Mouse (Mus musculus) limb, embryonic 10.5 days (tissue): ENCODE results near the gene Foxe3. TPM values are rescaled to one million over a fixed set of nuclear protein-coding genes. Genes with fewer than 3 reads are reported as not detected.
A peak's percentile ranks its signal among the peaks of the same experiment; 100 is the strongest.
"Not testable (repeated sequence)": the region's sequence is repeated elsewhere in the genome, so short reads cannot be mapped to it uniquely, and the experiment has no call there.

ENCODE experiments used
- DNase-seq: peaks from one replicate; pipeline ENCODE4 v3.0.0-alpha.2; 2017; ENCODE audit warnings: low spot score
- H3K27ac ChIP-seq: fragments of 300-500 bp; sonication (generic); 2 replicates; pipeline ENCODE4 v1.5.1; 2016; ENCODE audit warnings: mild to moderate bottlenecking
- H3K27me3 ChIP-seq: fragments of 300-500 bp; sonication (generic); 2 replicates; pipeline ENCODE4 v1.6.1; 2016; ENCODE audit warnings: low read depth, mild to moderate bottlenecking; ENCODE audit not compliant: poor library complexity, severe bottlenecking
- H3K36me3 ChIP-seq: fragments of 300-500 bp; sonication (generic); 2 replicates; pipeline ENCODE4 v1.6.1; 2016; ENCODE audit warnings: mild to moderate bottlenecking, moderate library complexity
- H3K4me1 ChIP-seq: fragments of 300-500 bp; sonication (generic); 2 replicates; pipeline ENCODE4 v1.6.1; 2016
- H3K4me3 ChIP-seq: fragments of 300-500 bp; sonication (generic); 2 replicates; pipeline ENCODE4 v1.5.1; 2016; ENCODE audit warnings: mild to moderate bottlenecking, moderate library complexity
- H3K9me3 ChIP-seq: fragments of 300-500 bp; sonication (generic); replicated peaks from 2 replicates; pipeline ENCODE4 v1.6.1; 2016; ENCODE audit warnings: mild to moderate bottlenecking
- WGBS: fragments of 180-500 bp; shearing (Covaris S2); methylation state at CpG from one replicate; pipeline ENCODE4 v1.1.7; 2016; 5-methylcytosine and 5-hydroxymethylcytosine counted together
- polyA plus RNA-seq: library from polyadenylated mRNA; unstranded; fragments of >200 nt; fragmentation: Nextera tagmentation; extraction: Ambion mirVana; gene quantifications from 2 replicates; pipeline ENCODE4 v1.2.1, GENCODE M21; 2016

The Foxe3 gene
- polyA plus RNA-seq: not detected in 2 replicates

DNA sequence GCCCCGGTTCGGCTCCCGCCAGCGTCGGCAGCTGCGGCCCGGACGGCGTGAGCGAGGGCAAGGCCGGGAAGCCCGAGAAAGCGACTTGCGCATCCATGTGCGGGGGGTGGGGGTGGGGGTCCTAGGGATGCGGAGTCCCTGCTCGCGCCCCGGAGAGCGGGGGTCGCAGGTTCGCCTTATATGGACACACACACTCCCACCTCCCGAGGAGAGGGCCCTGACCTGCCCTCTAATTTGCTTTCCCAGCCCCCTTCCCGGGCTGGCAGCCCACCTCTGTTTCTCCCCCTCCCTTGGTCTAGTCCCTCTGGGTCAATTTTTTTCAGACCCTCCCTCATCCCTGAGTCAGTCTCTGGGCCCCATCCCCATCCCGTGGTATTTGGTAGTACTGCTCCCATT is at the start of gene Foxe3:
Gene Foxe3, minus strand, starts transcription at position 97 of the 396 bp plus-strand sequence.
- Histone ChIP-seq H3K36me3 (no peaks in the 10 kb centered on the region), H3K27me3 (peaks cover 98% of the 10 kb centered on the region), H3K9me3 (no peaks in the 10 kb centered on the region), H3K4me3 (peak within 1 kb of the TSS; percentile 47), H3K4me1 (peaks cover 20% of the 10 kb centered on the region), H3K27ac (peak within 1 kb of the TSS; percentile 43)
- WGBS: 2% methylated on average over 20 of the region's 25 CpGs
- no peak for DNase-seq

DNA sequence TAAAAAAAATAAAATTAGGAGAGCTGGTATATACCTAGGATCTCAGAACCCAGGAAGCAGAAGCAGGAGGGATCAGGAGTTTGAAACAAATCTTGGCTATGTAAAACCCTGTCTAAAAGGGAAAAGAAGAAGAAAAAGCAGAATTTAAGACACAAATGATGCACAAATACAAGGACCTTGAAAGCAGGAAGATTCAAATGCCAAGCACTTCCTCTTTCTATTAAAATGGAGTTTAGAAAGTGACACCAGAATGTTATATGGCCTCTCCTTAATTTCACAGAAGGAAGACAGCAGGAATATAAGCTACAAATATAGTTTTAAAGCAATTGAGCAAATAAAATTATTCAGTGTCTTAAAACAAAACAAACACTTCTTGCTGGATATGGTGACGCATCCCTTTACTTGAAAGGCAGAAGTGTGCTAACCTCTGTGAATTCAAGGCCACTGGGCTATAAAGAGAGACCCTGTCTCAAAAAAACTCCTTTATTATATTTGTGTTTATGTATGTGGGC is 47.5 kb upstream of the Foxe3 start:
- peaks cover 11% of the 10 kb centered on the region for H3K36me3 ChIP-seq
- H3K4me1 ChIP-seq: no peaks in the 10 kb centered on the region
- no peak overlapping the region for H3K27ac ChIP-seq
- H3K4me3 ChIP-seq: no peak overlapping the region
- WGBS: 93% methylated on average over 1 of the region's 1 CpGs
- no peaks in the 10 kb centered on the region for H3K27me3 ChIP-seq
- DNase-seq: no peak
- no peaks in the 10 kb centered on the region for H3K9me3 ChIP-seq

DNA sequence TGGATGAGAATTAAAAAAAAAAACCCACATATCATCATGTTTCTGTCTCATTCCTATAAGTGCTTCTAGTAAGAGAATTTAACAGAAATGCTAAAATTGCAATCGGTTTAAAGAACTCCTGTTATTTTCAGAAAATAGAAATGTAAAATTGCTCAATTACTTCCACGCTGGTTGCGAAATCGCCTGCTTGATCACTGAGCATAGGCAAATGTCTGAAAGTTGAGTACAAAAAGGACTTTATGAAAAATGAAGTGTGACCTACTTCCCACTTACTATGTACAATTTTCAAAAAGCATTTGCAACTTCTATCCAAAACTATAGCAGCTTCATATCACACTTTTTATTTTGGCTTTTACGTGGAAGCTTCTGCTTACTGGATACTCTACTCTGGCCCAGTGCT is 44.9 kb upstream of the Foxe3 start:
- WGBS: 94% methylated on average over 5 of the region's 5 CpGs

DNA sequence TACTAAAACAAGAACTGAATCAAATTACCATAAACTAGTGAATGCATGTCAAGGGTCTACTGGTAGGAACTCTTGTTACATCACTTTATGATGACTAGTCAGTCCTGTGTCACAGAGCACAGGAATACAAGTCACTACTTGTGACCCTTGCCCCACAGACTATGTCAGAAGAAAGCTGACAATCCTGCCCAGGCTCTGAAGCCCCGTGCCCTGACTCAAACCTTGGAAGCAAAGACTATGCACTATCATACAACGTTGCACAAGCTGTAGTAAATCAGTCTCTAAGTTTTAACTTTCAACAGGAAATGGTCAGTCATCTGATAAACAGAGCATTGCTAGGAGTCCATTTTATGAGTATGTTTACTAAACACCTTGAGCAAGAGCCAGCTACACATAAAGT is 35.1 kb upstream of the Foxe3 start:
- not testable (repeated sequence) for H3K27ac ChIP-seq, H3K4me1 ChIP-seq, DNase-seq, H3K4me3 ChIP-seq, H3K27me3 ChIP-seq, H3K9me3 ChIP-seq
- peaks cover 54% of the 10 kb centered on the region for H3K36me3 ChIP-seq
- WGBS: 82% methylated on average over 2 of the region's 2 CpGs

More for the DNA sequence above, 44.9 kb upstream of the Foxe3 start:
- Histone ChIP-seq H3K4me3 (no peak overlapping the region), H3K4me1 (no peaks in the 10 kb centered on the region), H3K27ac (no peak overlapping the region), H3K27me3 (no peaks in the 10 kb centered on the region), H3K9me3 (no peaks in the 10 kb centered on the region), H3K36me3 (peaks cover 35% of the 10 kb centered on the region)
- DNase-seq: no peak

DNA sequence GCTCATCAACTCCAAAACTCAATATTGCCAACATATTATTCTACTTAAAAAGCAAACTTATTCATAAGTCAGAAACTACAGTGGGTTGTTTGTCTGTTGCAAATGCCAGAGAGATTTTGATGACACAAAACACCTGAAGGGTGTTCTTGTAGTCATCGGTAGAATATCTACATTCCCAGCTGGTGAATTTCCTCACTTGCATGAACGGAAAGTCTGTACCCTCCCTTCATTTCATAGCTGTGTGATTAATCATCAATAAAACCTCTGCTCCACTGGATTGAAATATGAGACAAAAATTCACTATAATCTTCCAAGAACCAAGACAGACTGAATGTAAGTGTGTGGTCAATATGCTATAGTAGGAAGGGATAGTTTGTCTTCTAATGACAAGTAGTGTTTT is 33.7 kb upstream of the Foxe3 start:
- WGBS: 97% methylated on average over 2 of the region's 2 CpGs
- no peak for DNase-seq
- Histone ChIP-seq H3K27me3 (no peaks in the 10 kb centered on the region), H3K9me3 (no peaks in the 10 kb centered on the region), H3K4me3 (no peak overlapping the region), H3K27ac (no peak overlapping the region), H3K4me1 (no peaks in the 10 kb centered on the region), H3K36me3 (peaks cover 40% of the 10 kb centered on the region)

DNA sequence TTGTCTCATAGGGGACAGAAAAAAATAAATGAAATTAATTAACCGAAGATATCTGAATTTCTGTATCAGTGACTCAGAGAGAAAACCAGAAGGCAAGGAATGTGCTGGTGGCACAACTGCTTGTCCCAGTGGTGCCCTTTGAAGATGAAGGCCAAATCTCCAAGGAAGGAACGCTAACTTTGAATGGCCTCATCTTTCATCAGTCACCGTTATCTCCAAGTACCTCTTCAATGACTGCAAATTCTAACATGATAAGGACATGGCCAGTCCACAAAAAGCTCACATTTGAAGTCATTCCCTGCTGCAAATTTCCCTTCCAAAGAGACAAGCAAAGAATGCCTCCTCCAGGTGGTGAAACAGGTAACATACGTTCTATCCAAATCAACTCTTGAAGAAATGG is 33.0 kb upstream of the Foxe3 start:
- Histone ChIP-seq H3K4me3 (no peak overlapping the region), H3K4me1 (no peaks in the 10 kb centered on the region), H3K36me3 (peaks cover 35% of the 10 kb centered on the region), H3K27me3 (no peaks in the 10 kb centered on the region), H3K9me3 (no peaks in the 10 kb centered on the region), H3K27ac (no peak overlapping the region)
- DNase-seq: no peak
- 94% methylated on average over 4 of the region's 4 CpGs for WGBS

DNA sequence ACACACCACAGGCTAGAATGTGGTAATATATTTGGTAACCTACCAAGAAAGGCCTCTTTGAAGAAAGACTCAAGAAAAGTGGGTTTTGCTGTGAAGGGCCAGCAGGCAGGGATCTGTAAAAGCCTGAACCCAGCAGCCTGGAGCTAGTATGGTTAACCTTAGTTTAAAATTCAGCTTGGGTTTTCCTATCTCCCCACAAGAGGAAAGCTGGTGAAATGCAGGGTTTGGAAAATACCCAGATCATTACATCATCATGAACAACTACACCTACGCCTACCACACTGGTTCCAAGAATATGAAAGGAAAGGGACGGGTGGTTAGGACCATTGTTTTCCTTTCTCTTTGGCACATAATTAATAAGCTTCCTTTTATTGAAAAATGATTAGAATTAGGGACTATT is 32.4 kb upstream of the Foxe3 start:
- Histone ChIP-seq H3K27ac (no peak overlapping the region), H3K9me3 (no peaks in the 10 kb centered on the region), H3K36me3 (peaks cover 34% of the 10 kb centered on the region), H3K27me3 (no peaks in the 10 kb centered on the region), H3K4me3 (no peak overlapping the region), H3K4me1 (peaks cover 4% of the 10 kb centered on the region)
- whole genome bisulfite sequencing: 89% methylated on average over 2 of the region's 2 CpGs
- no peak for DNase-seq

DNA sequence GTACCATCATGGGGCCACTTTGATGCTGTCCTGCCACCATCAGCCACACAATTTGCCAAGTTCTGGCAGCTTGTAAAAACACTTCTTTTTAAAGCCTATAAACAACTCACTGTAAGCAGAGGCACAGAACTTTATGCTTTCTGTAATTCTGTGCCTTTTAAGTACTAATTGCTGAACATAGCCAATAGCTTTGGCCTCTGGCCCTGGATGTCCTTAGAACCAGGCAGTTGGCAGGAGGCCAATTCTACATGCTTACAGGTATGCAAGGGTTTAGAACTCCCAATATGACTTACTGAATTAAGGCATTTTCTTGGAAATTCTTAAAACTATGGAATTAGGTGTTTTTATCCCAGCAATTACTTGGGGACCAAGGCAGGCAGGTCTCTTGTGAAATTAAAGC is 31.6 kb upstream of the Foxe3 start:
- no peak for DNase-seq
- Histone ChIP-seq H3K27ac (no peak overlapping the region), H3K4me3 (no peak overlapping the region), H3K27me3 (no peaks in the 10 kb centered on the region), H3K4me1 (peaks cover 7% of the 10 kb centered on the region), H3K9me3 (no peaks in the 10 kb centered on the region), H3K36me3 (peaks cover 26% of the 10 kb centered on the region)

DNA sequence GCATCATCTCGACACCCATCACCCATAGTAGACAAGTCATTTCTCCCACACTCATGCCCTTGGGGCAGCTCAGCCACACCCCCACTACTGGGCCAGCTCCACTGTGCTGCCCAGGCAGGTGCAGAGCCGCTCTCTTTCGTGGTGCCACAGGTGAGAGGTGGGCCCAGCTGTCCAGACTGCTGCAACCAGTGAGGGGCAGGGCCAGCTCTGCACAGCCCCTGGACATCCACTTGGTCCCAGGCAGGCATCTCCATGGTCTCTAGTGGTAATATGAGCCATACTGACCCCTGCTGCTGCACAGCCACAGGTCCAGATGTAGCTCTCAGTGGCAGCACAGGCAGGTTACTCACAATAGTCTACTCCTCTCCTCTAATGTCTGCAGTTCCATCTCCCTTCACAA is 27.4 kb upstream of the Foxe3 start:
- H3K27me3 ChIP-seq: peaks cover 25% of the 10 kb centered on the region
- WGBS: 75% methylated on average over 3 of the region's 3 CpGs
- no peaks in the 10 kb centered on the region for H3K9me3 ChIP-seq
- DNase-seq: no peak
- no peak overlapping the region for H3K27ac ChIP-seq
- no peak overlapping the region for H3K4me3 ChIP-seq
- H3K36me3 ChIP-seq: no peaks in the 10 kb centered on the region; the same call in 1 of the 2 replicates
- H3K4me1 ChIP-seq: peaks cover 7% of the 10 kb centered on the region

DNA sequence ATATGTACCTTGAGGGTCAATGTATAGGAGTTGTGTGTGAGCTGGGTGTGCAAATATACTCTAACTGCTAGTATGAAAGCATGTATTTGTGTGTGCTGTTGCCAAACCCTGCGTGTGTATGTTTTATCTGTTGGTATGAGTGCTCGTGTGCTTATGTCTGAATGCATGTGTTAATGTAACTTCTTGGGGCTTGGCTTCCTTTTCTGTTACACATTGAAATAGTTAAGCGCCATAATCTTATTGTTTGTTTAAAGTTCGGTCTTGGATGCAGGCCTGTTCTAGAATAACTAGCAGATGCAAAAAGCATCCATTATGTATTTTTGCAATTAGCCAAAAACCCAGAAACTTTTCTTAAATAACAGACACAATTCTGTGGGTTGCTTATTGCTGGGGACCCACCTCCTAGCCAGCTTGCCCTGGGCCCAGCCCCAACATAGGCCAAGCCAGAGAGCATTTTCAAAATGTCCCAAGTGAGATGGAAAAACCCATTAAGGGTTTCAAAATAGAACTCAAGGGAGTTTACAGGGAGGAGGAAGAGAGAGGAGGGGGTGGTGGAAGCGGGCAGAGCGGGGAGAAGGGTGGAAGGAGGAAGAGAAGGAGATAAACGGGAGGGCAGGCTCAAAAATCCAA is 22.2 kb upstream of the Foxe3 start:
- WGBS: 74% methylated on average over 7 of the region's 7 CpGs
- no peak for DNase-seq
- no peaks in the 10 kb centered on the region for H3K9me3 ChIP-seq

DNA sequence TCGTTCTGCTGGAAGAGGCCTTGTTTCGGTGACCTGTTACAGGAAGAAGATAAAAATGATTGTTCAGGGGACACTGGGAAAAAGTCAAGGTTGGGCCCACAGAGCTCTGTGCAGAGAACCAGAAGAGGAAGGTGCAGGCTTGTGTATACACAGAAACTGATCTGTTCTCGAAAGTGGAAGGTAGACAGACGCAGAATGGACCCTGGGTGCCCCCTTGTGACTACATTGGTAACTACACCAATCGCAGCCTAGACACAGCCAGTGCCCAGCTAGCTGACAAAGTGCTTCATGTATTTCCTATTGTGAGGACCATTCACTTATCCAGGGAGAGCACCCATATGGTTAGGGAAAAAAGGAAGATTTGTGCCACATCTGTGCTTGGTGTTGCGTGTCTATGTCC is 21.6 kb upstream of the Foxe3 start:
- Histone ChIP-seq H3K4me3 (no peak overlapping the region), H3K4me1 (peaks cover 27% of the 10 kb centered on the region), H3K27ac (no peak overlapping the region), H3K27me3 (peaks cover 66% of the 10 kb centered on the region), H3K9me3 (no peaks in the 10 kb centered on the region), H3K36me3 (no peaks in the 10 kb centered on the region)
- DNase-seq: peak; percentile 83
- WGBS: 28% methylated on average over 6 of the region's 6 CpGs

More for the DNA sequence above, 22.2 kb upstream of the Foxe3 start:
- H3K36me3 ChIP-seq: no peaks in the 10 kb centered on the region
- peaks cover 66% of the 10 kb centered on the region for H3K27me3 ChIP-seq
- H3K4me1 ChIP-seq: peaks cover 22% of the 10 kb centered on the region
- H3K4me3 ChIP-seq: no peak overlapping the region
- H3K27ac ChIP-seq: no peak overlapping the region

DNA sequence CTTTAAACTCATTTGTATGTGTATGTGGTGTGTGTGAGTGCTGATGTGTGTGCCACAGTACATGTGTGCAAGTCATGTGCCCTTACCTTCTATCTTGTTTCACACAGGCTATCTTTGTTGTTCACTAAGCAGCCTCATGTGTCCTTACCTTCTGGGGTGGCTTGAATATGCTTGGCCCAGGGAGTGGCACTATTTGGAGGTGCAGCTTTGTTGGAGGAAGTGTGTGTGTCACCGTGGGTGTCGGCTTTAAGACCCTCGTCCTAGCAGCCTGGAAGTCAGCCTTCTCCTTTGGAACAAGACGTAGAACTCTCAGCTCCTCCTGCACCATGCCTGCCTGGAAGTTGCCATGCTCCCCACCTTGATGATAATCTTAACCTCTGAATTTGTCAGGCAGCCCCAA is 20.6 kb upstream of the Foxe3 start:
- Histone ChIP-seq H3K4me3 (no peak overlapping the region), H3K27me3 (peaks cover 71% of the 10 kb centered on the region), H3K9me3 (no peaks in the 10 kb centered on the region), H3K4me1 (peaks cover 37% of the 10 kb centered on the region), H3K27ac (no peak overlapping the region), H3K36me3 (no peaks in the 10 kb centered on the region)
- WGBS: 86% methylated on average over 4 of the region's 4 CpGs
- DNase-seq: no peak

DNA sequence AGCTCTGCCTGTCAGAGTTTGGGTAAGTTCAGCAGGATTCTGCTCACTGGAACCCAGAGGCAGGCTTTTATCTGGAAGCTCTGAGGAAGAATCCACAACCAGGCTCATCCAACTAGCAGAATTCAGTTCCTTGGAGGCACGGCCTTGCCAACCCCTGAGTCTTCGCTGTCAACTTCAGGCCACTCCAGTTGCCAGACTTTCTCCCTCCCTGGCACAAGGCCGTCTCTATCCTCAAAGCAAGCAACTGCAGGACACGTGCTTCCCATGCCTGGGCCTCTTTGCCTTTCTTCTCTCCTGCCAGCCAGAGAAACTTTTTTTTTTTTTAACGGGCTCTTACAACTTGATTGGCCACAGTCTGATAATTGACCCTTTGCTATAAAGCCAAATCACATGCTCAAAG is 19.2 kb upstream of the Foxe3 start:
- 25% methylated on average over 5 of the region's 5 CpGs for WGBS
- H3K27ac ChIP-seq: no peak overlapping the region
- peaks cover 41% of the 10 kb centered on the region for H3K4me1 ChIP-seq
- H3K27me3 ChIP-seq: peaks cover 75% of the 10 kb centered on the region
- H3K36me3 ChIP-seq: no peaks in the 10 kb centered on the region
- no peak for DNase-seq
- H3K9me3 ChIP-seq: no peaks in the 10 kb centered on the region
- no peak overlapping the region for H3K4me3 ChIP-seq

DNA sequence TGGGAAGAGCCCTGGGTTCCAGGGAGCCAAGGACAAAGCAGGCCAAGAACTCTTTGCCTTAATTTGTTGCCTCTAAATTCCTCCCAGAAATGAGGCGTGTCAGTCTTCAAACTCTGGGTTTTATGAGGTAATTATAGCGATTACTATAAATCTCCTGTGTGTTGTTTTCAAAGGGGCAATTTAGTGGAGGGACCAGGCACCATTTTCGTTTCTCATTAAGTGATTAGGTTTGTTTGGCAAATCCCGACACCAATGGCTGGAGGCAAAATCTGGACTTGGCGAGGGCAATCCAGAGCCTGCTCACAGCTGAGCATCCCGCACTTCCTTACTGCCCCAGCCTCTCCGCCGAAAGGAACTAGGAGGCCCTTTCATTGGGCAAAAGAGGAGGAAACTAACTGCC is 16.8 kb upstream of the Foxe3 start:
- Histone ChIP-seq H3K4me3 (no peak overlapping the region), H3K27ac (peak overlapping the region; percentile 61), H3K9me3 (no peaks in the 10 kb centered on the region), H3K27me3 (peaks cover 75% of the 10 kb centered on the region), H3K36me3 (no peaks in the 10 kb centered on the region), H3K4me1 (peaks cover 45% of the 10 kb centered on the region)
- WGBS: 10% methylated on average over 8 of the region's 8 CpGs
- no peak for DNase-seq
